Mouse (Mus musculus): Measurements from ENCODE around the gene Ddx31.

- TF ChIP-seq CTCF (IDR thresholded peaks at IDR 0.05; ENCODE audit: low read depth, low read length) (no peak), POLR2A (IDR thresholded peaks at IDR 0.05; ENCODE audit: insufficient read depth, low read length) (no peak), EP300 (IDR thresholded peaks at IDR 0.05; ENCODE audit: insufficient read depth, low read depth, low read length) (no peak)
Measured at GRCm38 (mm10) chr2:28859303-28859702, 19.1 kb downstream of the Ddx31 start.

All from ES-Bruce4 (cell line).